Comparison of ENCODE assay signal across 8 mouse cellular contexts in genomic region chr11:5485193-5486011, GRCm38 (mm10). TPM values are rescaled to one million over a fixed set of nuclear protein-coding genes. Genes with fewer than 3 reads are reported as not detected.
A peak's percentile ranks its signal among the peaks of the same experiment; 100 is the strongest.
DNase-seq lines count a peak whose midpoint lies in the region; ATAC-seq lines count a peak whose summit lies in the region.

No protein-coding gene starts in this region.

- H3K9me3 ChIP-seq in embryonic facial prominence, embryonic 12.5 days, result no peaks in the 10 kb centered on the region
- no peaks in the 10 kb centered on the region for H3K9me3 ChIP-seq in limb, embryonic 10.5 days (replicated peaks)
- H3K9me3 ChIP-seq in midbrain, embryonic 12.5 days, result no peaks in the 10 kb centered on the region

- peak; percentile 35; the same call in 1 of the 2 replicates for ATAC-seq in embryonic facial prominence, embryonic 12.5 days (ENCODE audit: insufficient number of reproducible peaks, insufficient read depth, low FRiP score, low TSS enrichment)
- ATAC-seq in midbrain, embryonic 12.5 days (ENCODE audit: low FRiP score, low read depth), result 0 out of 2 replicates have a peak, but pooled peaks have one; percentile 34

- WGBS in embryonic facial prominence, embryonic 12.5 days, result 15% methylated on average over 15 of the region's 15 CpGs
- 25% methylated on average over 15 of the region's 15 CpGs for WGBS in limb, embryonic 10.5 days
- 22% methylated on average over 15 of the region's 15 CpGs for WGBS in midbrain, embryonic 12.5 days

- peak; percentile 91 for DNase-seq in 3T3-L1 (ENCODE audit: low read depth, low spot score)
- DNase-seq in adrenal gland, postnatal 36 days, result peak; percentile 84 to 88
- peak; percentile 88 to 92 for DNase-seq in heart, adult 18-20 months
- peak; percentile 89 for DNase-seq in kidney, adult 18-20 months
- peak; percentile 90 for DNase-seq in limb, embryonic 10.5 days (ENCODE audit: low spot score)
- DNase-seq in skeletal muscle tissue, adult 2 months (ENCODE audit: low read depth, low spot score), result peak; percentile 92

- H3K4me1 ChIP-seq in embryonic facial prominence, embryonic 12.5 days, result no peaks in the 10 kb centered on the region
- peaks cover 4% of the 10 kb centered on the region; the same call in 1 of the 2 replicates for H3K4me1 ChIP-seq in limb, embryonic 10.5 days
- H3K4me1 ChIP-seq in midbrain, embryonic 12.5 days, result peaks cover 6% of the 10 kb centered on the region

- H3K4me2 ChIP-seq in embryonic facial prominence, embryonic 12.5 days (replicated peaks), result peak overlapping the region; percentile 55
- H3K4me2 ChIP-seq in midbrain, embryonic 12.5 days (replicated peaks), result peak overlapping the region; percentile 51

- H3K27me3 ChIP-seq in embryonic facial prominence, embryonic 12.5 days, result no peaks in the 10 kb centered on the region
- H3K27me3 ChIP-seq in limb, embryonic 10.5 days (ENCODE audit: low read depth, poor library complexity, severe bottlenecking), result no peaks in the 10 kb centered on the region
- no peaks in the 10 kb centered on the region for H3K27me3 ChIP-seq in midbrain, embryonic 12.5 days

- H3K4me3 ChIP-seq in embryonic facial prominence, embryonic 12.5 days, result peak overlapping the region; percentile 35
- H3K4me3 ChIP-seq in limb, embryonic 10.5 days, result peak overlapping the region; percentile 47
- H3K4me3 ChIP-seq in midbrain, embryonic 12.5 days, result peak overlapping the region; percentile 37

- H3K36me3 ChIP-seq in embryonic facial prominence, embryonic 12.5 days, result no peaks in the 10 kb centered on the region
- no peaks in the 10 kb centered on the region for H3K36me3 ChIP-seq in limb, embryonic 10.5 days
- no peaks in the 10 kb centered on the region for H3K36me3 ChIP-seq in midbrain, embryonic 12.5 days

- H3K9ac ChIP-seq in embryonic facial prominence, embryonic 12.5 days, result peak overlapping the region; percentile 40; the same call in 1 of the 2 replicates
- peak overlapping the region; percentile 52; the same call in 1 of the 2 replicates for H3K9ac ChIP-seq in midbrain, embryonic 12.5 days (replicated peaks)

- no peak overlapping the region for H3K27ac ChIP-seq in embryonic facial prominence, embryonic 12.5 days
- H3K27ac ChIP-seq in limb, embryonic 10.5 days, result peak overlapping the region; percentile 64
- H3K27ac ChIP-seq in midbrain, embryonic 12.5 days (replicated peaks), result no peak overlapping the region

RNA-seq across cellular contexts. Expression of gene Xbp1, which starts 35.1 kb away (rescaled TPM):
- total RNA-seq in adrenal gland, postnatal 36 days (2021), result 100 to 1,000 TPM; 199 to 215 TPM
- polyA plus RNA-seq in embryonic facial prominence, embryonic 12.5 days (2016; fragmentation: Nextera tagmentation; extraction: Ambion mirVana), result 152 and 160 TPM in 2 replicates
- 10 to 100 TPM; 68.6 to 69.9 TPM for total RNA-seq in heart, adult 18-20 months (2021)
- 128 and 137 TPM in 2 replicates for polyA plus RNA-seq in limb, embryonic 10.5 days (2016; fragmentation: Nextera tagmentation; extraction: Ambion mirVana)
- 113 and 114 TPM in 2 replicates for polyA plus RNA-seq in midbrain, embryonic 12.5 days (2016; fragmentation: Nextera tagmentation; extraction: Ambion mirVana)

RNA-seq across cellular contexts. Expression of gene Znrf3, which starts 40.8 kb away (rescaled TPM):
- 10 to 100 TPM; 28.8 to 35.8 TPM for total RNA-seq in adrenal gland, postnatal 36 days (2021)
- 11.4 and 12.2 TPM in 2 replicates for polyA plus RNA-seq in embryonic facial prominence, embryonic 12.5 days (2016; fragmentation: Nextera tagmentation; extraction: Ambion mirVana)
- total RNA-seq in heart, adult 18-20 months (2021), result 1 to 10 TPM; 7.3 to 7.5 TPM
- polyA plus RNA-seq in limb, embryonic 10.5 days (2016; fragmentation: Nextera tagmentation; extraction: Ambion mirVana), result 12.8 and 12.9 TPM in 2 replicates
- polyA plus RNA-seq in midbrain, embryonic 12.5 days (2016; fragmentation: Nextera tagmentation; extraction: Ambion mirVana), result 8.8 and 10.1 TPM in 2 replicates

RNA-seq across cellular contexts. Expression of gene Ccdc117, which starts 56.6 kb away (rescaled TPM):
- 10 to 100 TPM; 33.7 to 37.5 TPM for total RNA-seq in adrenal gland, postnatal 36 days (2021)
- polyA plus RNA-seq in embryonic facial prominence, embryonic 12.5 days (2016; fragmentation: Nextera tagmentation; extraction: Ambion mirVana), result 26.5 and 29.6 TPM in 2 replicates
- 10 to 100 TPM; 32.0 to 35.2 TPM for total RNA-seq in heart, adult 18-20 months (2021)
- polyA plus RNA-seq in limb, embryonic 10.5 days (2016; fragmentation: Nextera tagmentation; extraction: Ambion mirVana), result 31.8 and 38.7 TPM in 2 replicates
- polyA plus RNA-seq in midbrain, embryonic 12.5 days (2016; fragmentation: Nextera tagmentation; extraction: Ambion mirVana), result 25.8 and 29.6 TPM in 2 replicates
